In the genomic region with DNA sequence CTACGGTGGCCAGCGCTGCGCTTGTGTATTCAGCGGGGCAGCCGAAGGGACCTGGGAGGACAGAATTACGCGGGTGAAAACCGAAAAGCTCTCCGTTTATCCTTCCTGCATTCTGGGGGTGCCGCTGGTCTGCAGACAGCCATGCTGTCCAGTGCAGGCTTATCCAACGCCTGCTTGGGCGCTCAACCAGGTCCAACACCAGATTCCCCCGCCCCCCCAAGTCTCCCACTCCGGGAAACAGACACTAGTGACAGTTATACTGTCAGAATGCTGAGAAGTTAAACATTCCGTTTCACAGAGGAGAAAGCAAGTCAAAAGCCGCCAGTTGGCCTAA, we compare ENCODE assay signal across 8 mouse cellular contexts. TPM values are rescaled to one million over a fixed set of nuclear protein-coding genes. Genes with fewer than 3 reads are reported as not detected.
A peak's percentile ranks its signal among the peaks of the same experiment; 100 is the strongest.
DNase-seq lines count a peak whose midpoint lies in the region; ATAC-seq and TF ChIP-seq lines count a peak whose summit lies in the region.

No protein-coding gene starts in this region.

- peaks cover 8% of the 10 kb centered on the region for H3K36me3 ChIP-seq in heart, embryonic 11.5 days (ENCODE audit: control insufficient read depth, insufficient read depth, low read length)
- peaks cover 6 to 22% of the 10 kb centered on the region in 2 experiments for H3K36me3 ChIP-seq in CH12.LX (replicated peaks in 1 of 2; ENCODE audit: control insufficient read depth in 1 of 2, insufficient read depth in 1 of 2, low read length in 1 of 2)
- H3K36me3 ChIP-seq in forebrain, embryonic 14.5 days (ENCODE audit: control insufficient read depth, insufficient read depth, low read length), result peaks cover 18% of the 10 kb centered on the region
- H3K36me3 ChIP-seq in liver, embryonic 15.5 days (replicated peaks), result peaks cover 13% of the 10 kb centered on the region

- peak; percentile 47 for ATAC-seq in heart, embryonic 11.5 days (replicated peaks; ENCODE audit: insufficient number of reproducible peaks, low FRiP score, low TSS enrichment)
- no peak for ATAC-seq in forebrain, embryonic 14.5 days
- no peak for ATAC-seq in liver, embryonic 15.5 days (ENCODE audit: insufficient read depth)

- H3K27me3 ChIP-seq in heart, embryonic 11.5 days (ENCODE audit: control insufficient read depth, insufficient read depth, low read length), result no peaks in the 10 kb centered on the region
- no peaks in the 10 kb centered on the region for H3K27me3 ChIP-seq in CH12.LX (replicated peaks)
- no peaks in the 10 kb centered on the region for H3K27me3 ChIP-seq in forebrain, embryonic 14.5 days (replicated peaks; ENCODE audit: control insufficient read depth, insufficient read depth, low read length)
- no peaks in the 10 kb centered on the region for H3K27me3 ChIP-seq in liver, embryonic 15.5 days

- dilution Hi-C loops in CH12.LX (cut with MboI; ENCODE audit: extremely low pct_ligation_motif_present, extremely low pct_unique_long_range_greater_than_20kb, low sequenced_read_pairs), result no loop called here

- H3K4me3 ChIP-seq in heart, embryonic 11.5 days (ENCODE audit: low read depth, low read length), result peak overlapping the region; percentile 60
- H3K4me3 ChIP-seq in CH12.LX (replicated peaks in 1 of 3; ENCODE audit: low read depth in 2 of 3, low read length in 2 of 3, poor library complexity in 1 of 3), result peak overlapping the region; percentile 50 to 88 (median 57)
- H3K4me3 ChIP-seq in forebrain, embryonic 14.5 days (ENCODE audit: low read depth, low read length), result peak overlapping the region; percentile 81
- peak overlapping the region; percentile 75 for H3K4me3 ChIP-seq in liver, embryonic 15.5 days (replicated peaks)

- no peak for TF ChIP-seq EP300 in CH12.LX (IDR thresholded peaks at IDR 0.05; ENCODE audit: low read length)

- H3K79me2 ChIP-seq in CH12.LX (replicated peaks; ENCODE audit: control insufficient read depth, extremely low read depth, insufficient read depth, poor library complexity, severe bottlenecking), result peaks cover 17% of the 10 kb centered on the region

- H3K9me3 ChIP-seq in heart, embryonic 11.5 days (replicated peaks; ENCODE audit: control insufficient read depth, low read length), result no peaks in the 10 kb centered on the region
- no peaks in the 10 kb centered on the region for H3K9me3 ChIP-seq in CH12.LX (replicated peaks; ENCODE audit: low read length)
- no peaks in the 10 kb centered on the region for H3K9me3 ChIP-seq in forebrain, embryonic 14.5 days (replicated peaks; ENCODE audit: control insufficient read depth, low read length)
- H3K9me3 ChIP-seq in liver, embryonic 15.5 days (replicated peaks), result no peaks in the 10 kb centered on the region

- no peak for DNase-seq in heart, postnatal 36 days
- DNase-seq in CH12.LX (ENCODE audit: extremely low read depth), result no peak
- DNase-seq in forebrain, embryonic 14.5 days (ENCODE audit: low spot score), result no peak
- no peak for DNase-seq in thymus, postnatal 36 days
- no peak for DNase-seq in layer of hippocampus, adult 18-20 months (ENCODE audit: low spot score in 2 of 2)
- no peak for DNase-seq in Muller cell, postnatal 12 days (ENCODE audit: inconsistent ontology term)

- peak overlapping the region; percentile 81 for H3K9ac ChIP-seq in heart, embryonic 11.5 days (ENCODE audit: low read depth, low read length)
- peak overlapping the region; percentile 64; the same call in 1 of the 2 replicates for H3K9ac ChIP-seq in CH12.LX (ENCODE audit: insufficient read depth, low read depth)
- H3K9ac ChIP-seq in forebrain, embryonic 14.5 days (ENCODE audit: low read length), result peak overlapping the region; percentile 67
- peak overlapping the region; percentile 80 for H3K9ac ChIP-seq in liver, embryonic 15.5 days

- no peak for TF ChIP-seq POLR2A in CH12.LX (IDR thresholded peaks at IDR 0.05; ENCODE audit: low read depth, low read length)

- no peak for TF ChIP-seq RAD21 in CH12.LX (IDR thresholded peaks at IDR 0.05; ENCODE audit: low read depth, low read length)

- 2% methylated on average over 16 of the region's 16 CpGs for WGBS in heart, embryonic 11.5 days (ENCODE audit: insufficient replicate concordance)
- WGBS in forebrain, embryonic 14.5 days, result under 1% methylated on average over 16 of the region's 16 CpGs
- WGBS in liver, embryonic 15.5 days (ENCODE audit: insufficient replicate concordance), result 1% methylated on average over 16 of the region's 16 CpGs

- intact Hi-C loops in heart, postnatal 36 days (cut with DNase I), result loop anchor here (1.0 kb wide), 1 partner anchor 23 kb away; no protein-coding TSS in a partner anchor

- peak overlapping the region; percentile 74 for H3K27ac ChIP-seq in heart, embryonic 11.5 days (ENCODE audit: low read depth, low read length)
- H3K27ac ChIP-seq in CH12.LX (ENCODE audit: insufficient read depth, low read depth), result peak overlapping the region; percentile 27
- peak overlapping the region; percentile 75; the same call in 1 of the 2 replicates for H3K27ac ChIP-seq in forebrain, embryonic 14.5 days (ENCODE audit: low read depth, low read length)
- peak overlapping the region; percentile 97 for H3K27ac ChIP-seq in liver, embryonic 15.5 days (replicated peaks)

- H3K4me1 ChIP-seq in heart, embryonic 11.5 days (ENCODE audit: control insufficient read depth, insufficient read depth, low read length), result peaks cover 11% of the 10 kb centered on the region
- H3K4me1 ChIP-seq in CH12.LX (ENCODE audit: control insufficient read depth in 1 of 2, insufficient read depth in 2 of 2), result peaks cover 4 to 24% of the 10 kb centered on the region in 2 experiments; a peak in 3 of 4 replicates
- H3K4me1 ChIP-seq in forebrain, embryonic 14.5 days (ENCODE audit: control insufficient read depth, insufficient read depth, low read length), result peaks cover 6% of the 10 kb centered on the region
- H3K4me1 ChIP-seq in liver, embryonic 15.5 days (replicated peaks), result peaks cover 34% of the 10 kb centered on the region

- peak overlapping the region; percentile 94 for H3K4me2 ChIP-seq in heart, embryonic 11.5 days
- H3K4me2 ChIP-seq in CH12.LX (ENCODE audit: insufficient read depth, low read depth, poor library complexity, severe bottlenecking), result peak overlapping the region; percentile 66
- H3K4me2 ChIP-seq in forebrain, embryonic 14.5 days (ENCODE audit: low read length), result peak overlapping the region; percentile 78
- peak overlapping the region; percentile 99 for H3K4me2 ChIP-seq in liver, embryonic 15.5 days

- in situ Hi-C loops in CH12.LX (cut with MboI; ENCODE audit: low pct_ligation_motif_present, low pct_unique_long_range_greater_than_20kb, low sequenced_read_pairs), result loop anchor here (5.0 kb wide), 1 partner anchor 41 kb away; a partner anchor contains a TSS

- TF ChIP-seq CTCF in CH12.LX (conservative IDR thresholded peaks at IDR 0.05 in 1 of 2, IDR thresholded peaks at IDR 0.05 in 1 of 2; ENCODE audit: low read depth in 2 of 2, low read length in 2 of 2), result no peak

TF ChIP-seq in CH12.LX, 34 proteins besides CTCF, POLR2A, EP300 and RAD21:
- 0 out of 2 replicates have a peak, but pooled peaks have one; percentile 4 for TF ChIP-seq UBTF (IDR thresholded peaks at IDR 0.05; ENCODE audit: low read depth, low read length)
- TF ChIP-seq HCFC1 (IDR thresholded peaks at IDR 0.05; ENCODE audit: low read depth, low read length), result 0 out of 2 replicates have a peak, but pooled peaks have one; percentile 5
- no peak for TF ChIP-seq NRF1 (IDR thresholded peaks at IDR 0.05; ENCODE audit: low read depth, low read length)
- no peak for TF ChIP-seq E2F4 (IDR thresholded peaks at IDR 0.05; ENCODE audit: insufficient replicate concordance, low read depth, low read length)
TF ChIP-seq in CH12.LX: peak in this region for 2.

RNA-seq across cellular contexts. Expression of a gene that starts 24.5 kb away (rescaled TPM):
- polyA plus RNA-seq in heart, embryonic 11.5 days (2014; fragmentation: Nextera tagmentation; extraction: Ambion mirVana), result 5.9 and 7.8 TPM in 2 replicates
- 10 to 100 TPM in 1 of 2 experiments, 1 to 10 TPM in 1; 9.2 to 10.1 TPM for total RNA-seq in heart, postnatal 36 days (2021)
- total RNA-seq in CH12.LX (2012; rRNA removed), result 7.5 TPM in 2 replicates
- total RNA-seq in CH12.LX (2014; rRNA removed), result 9.3 and 9.7 TPM in 2 replicates
- 5.0 and 5.2 TPM in 2 replicates for polyA plus RNA-seq in CH12.LX (2012; ENCODE audit: insufficient read length, low read depth)
- 11.8 and 14.8 TPM in 2 replicates for polyA plus RNA-seq in forebrain, embryonic 14.5 days (2014; fragmentation: Nextera tagmentation; extraction: Ambion mirVana)
- polyA plus RNA-seq in liver, embryonic 15.5 days (2015; fragmentation: Nextera tagmentation; extraction: Ambion mirVana), result 6.4 and 7.9 TPM in 2 replicates
- 10 to 100 TPM; 22.3 to 23.9 TPM for total RNA-seq in layer of hippocampus, adult 18-20 months (2021)

RNA-seq across cellular contexts. Expression of a gene that starts 40.9 kb away (rescaled TPM):
- polyA plus RNA-seq in heart, embryonic 11.5 days (2014; fragmentation: Nextera tagmentation; extraction: Ambion mirVana), result 65.3 and 70.1 TPM in 2 replicates
- total RNA-seq in heart, postnatal 36 days (2021), result 10 to 100 TPM; 59.9 to 63.2 TPM
- total RNA-seq in CH12.LX (2012; rRNA removed) (102 and 141 TPM in 2 replicates), CH12.LX (2014; rRNA removed) (227 and 267 TPM in 2 replicates)
- 213 and 267 TPM in 2 replicates for polyA plus RNA-seq in CH12.LX (2012; ENCODE audit: insufficient read length, low read depth)
- polyA plus RNA-seq in forebrain, embryonic 14.5 days (2014; fragmentation: Nextera tagmentation; extraction: Ambion mirVana), result 139 and 157 TPM in 2 replicates
- 28.9 and 33.1 TPM in 2 replicates for polyA plus RNA-seq in liver, embryonic 15.5 days (2015; fragmentation: Nextera tagmentation; extraction: Ambion mirVana)
- 10 to 100 TPM; 58.9 to 60.3 TPM for total RNA-seq in layer of hippocampus, adult 18-20 months (2021)

RNA-seq across cellular contexts. Expression of a gene that starts 57.4 kb away (rescaled TPM):
- polyA plus RNA-seq in heart, embryonic 11.5 days (2014; fragmentation: Nextera tagmentation; extraction: Ambion mirVana), result 0.26 TPM in 1 of 2 replicates, not detected in the other
- total RNA-seq in heart, postnatal 36 days (2021), result under 1 TPM in 1 of 2 experiments, not detected in 1; 0.16 TPM
- total RNA-seq in CH12.LX (2012; rRNA removed) (0.04 TPM in 1 of 2 replicates, not detected in the other), CH12.LX (2014; rRNA removed) (0.15 TPM in 2 replicates)
- polyA plus RNA-seq in CH12.LX (2012; ENCODE audit: insufficient read length, low read depth), result not detected in 2 replicates
- 0.11 TPM in 2 replicates for polyA plus RNA-seq in forebrain, embryonic 14.5 days (2014; fragmentation: Nextera tagmentation; extraction: Ambion mirVana)
- not detected in 2 replicates for polyA plus RNA-seq in liver, embryonic 15.5 days (2015; fragmentation: Nextera tagmentation; extraction: Ambion mirVana)
- total RNA-seq in layer of hippocampus, adult 18-20 months (2021), result under 1 TPM; 0.71 to 0.72 TPM

Comparison
In these comparisons a context has a peak if more than half of its experiments do, and no peak if none do; other contexts are left out.
1. H3K27ac ChIP-seq: peak in every context shown above with its lines; median percentile 97 in liver, embryonic 15.5 days; 75 in forebrain, embryonic 14.5 days; 74 in heart, embryonic 11.5 days; 27 in CH12.LX.